ENCODE assay signal across 8 mouse cellular contexts in genomic region chrX:159254001-159254884, GRCm38 (mm10). TPM values are rescaled to one million over a fixed set of nuclear protein-coding genes. Genes with fewer than 3 reads are reported as not detected.
A peak's percentile ranks its signal among the peaks of the same experiment; 100 is the strongest.
DNase-seq lines count a peak whose midpoint lies in the region; ATAC-seq and TF ChIP-seq lines count a peak whose summit lies in the region.

No protein-coding gene starts in this region.

- DNase-seq in ES-CJ7 (ENCODE audit: low read depth, low spot score) = peak; percentile 60
- DNase-seq in heart, postnatal 25 days (ENCODE audit: low spot score) = peak; percentile 13
- peak; percentile 1 to 9 for DNase-seq in layer of hippocampus, adult 2 months (ENCODE audit: low spot score in 2 of 2)
- DNase-seq in thymus, adult 2 months = peak; percentile 45

- no peaks in the 10 kb centered on the region for H3K4me1 ChIP-seq in forebrain, embryonic 13.5 days
- H3K4me1 ChIP-seq in lung, embryonic 15.5 days = no peaks in the 10 kb centered on the region
- H3K4me1 ChIP-seq in thymus, adult 2 months (replicated peaks; ENCODE audit: control insufficient read depth, insufficient read depth, low read length) = no peaks in the 10 kb centered on the region

- WGBS in forebrain, embryonic 13.5 days = 21% methylated on average over 24 of the region's 27 CpGs
- 22% methylated on average over 23 of the region's 27 CpGs for WGBS in lung, embryonic 15.5 days
- WGBS in thymus, adult 2 months = 1% methylated on average over 26 of the region's 27 CpGs

- H3K9me3 ChIP-seq in forebrain, embryonic 13.5 days (replicated peaks) = no peaks in the 10 kb centered on the region
- H3K9me3 ChIP-seq in lung, embryonic 15.5 days = no peaks in the 10 kb centered on the region

- no peaks in the 10 kb centered on the region for H3K27me3 ChIP-seq in forebrain, embryonic 13.5 days
- H3K27me3 ChIP-seq in lung, embryonic 15.5 days = no peaks in the 10 kb centered on the region
- H3K27me3 ChIP-seq in thymus, adult 2 months (ENCODE audit: control insufficient read depth, insufficient read depth, low read length) = no peaks in the 10 kb centered on the region

- H3K4me2 ChIP-seq in forebrain, embryonic 13.5 days = peak overlapping the region; percentile 58
- peak overlapping the region; percentile 60 for H3K4me2 ChIP-seq in lung, embryonic 15.5 days

- no peaks in the 10 kb centered on the region for H3K36me3 ChIP-seq in forebrain, embryonic 13.5 days (ENCODE audit: poor library complexity, severe bottlenecking)
- H3K36me3 ChIP-seq in lung, embryonic 15.5 days = no peaks in the 10 kb centered on the region
- no peaks in the 10 kb centered on the region for H3K36me3 ChIP-seq in thymus, adult 2 months (ENCODE audit: control insufficient read depth, insufficient read depth, low read length)

- H3K9ac ChIP-seq in forebrain, embryonic 13.5 days = 0 out of 2 replicates have a peak overlapping the region, but pooled peaks have one; percentile 40
- H3K9ac ChIP-seq in lung, embryonic 15.5 days = peak overlapping the region; percentile 16; the same call in 1 of the 2 replicates

- intact Hi-C loops in heart, postnatal 25 days (cut with DNase I) = no loop called here

- ATAC-seq in cerebellum, adult (ENCODE audit: insufficient number of reproducible peaks, low FRiP score, low TSS enrichment) = peak; percentile 17; the same call in 1 of the 2 replicates
- ATAC-seq in forebrain, embryonic 13.5 days = no peak
- peak; percentile 24; the same call in 1 of the 2 replicates for ATAC-seq in lung, embryonic 15.5 days (ENCODE audit: borderline replicate concordance, extremely low read depth, low FRiP score, low TSS enrichment)
- peak; percentile 62 for ATAC-seq in neutrophil, adult 5-6 weeks (ENCODE audit: extremely low read depth, insufficient number of reproducible peaks, low FRiP score, poor library complexity, severe bottlenecking)

- TF ChIP-seq POLR2A in thymus, adult 2 months (IDR thresholded peaks at IDR 0.05; ENCODE audit: control insufficient read depth, extremely low read depth, insufficient read depth, low read length, poor library complexity) = no peak; the same call in 1 of the 2 replicates

- H3K4me3 ChIP-seq in forebrain, embryonic 13.5 days = peak overlapping the region; percentile 63
- H3K4me3 ChIP-seq in layer of hippocampus, adult 2 months = peak overlapping the region; percentile 67
- H3K4me3 ChIP-seq in lung, embryonic 15.5 days = peak overlapping the region; percentile 64
- peak overlapping the region; percentile 81 for H3K4me3 ChIP-seq in thymus, adult 2 months (ENCODE audit: control insufficient read depth, insufficient read depth, low read length)

- no peak for TF ChIP-seq CTCF in layer of hippocampus, adult 2 months (conservative IDR thresholded peaks at IDR 0.05)
- no peak for TF ChIP-seq CTCF in thymus, adult 2 months (IDR thresholded peaks at IDR 0.05; ENCODE audit: borderline replicate concordance, control insufficient read depth, extremely low read depth, insufficient read depth, low read length, poor library complexity)

- 0 out of 2 replicates have a peak overlapping the region, but pooled peaks have one; percentile 54 for H3K27ac ChIP-seq in forebrain, embryonic 13.5 days
- H3K27ac ChIP-seq in layer of hippocampus, adult 2 months = peak overlapping the region; percentile 78
- peak overlapping the region; percentile 91 for H3K27ac ChIP-seq in lung, embryonic 15.5 days
- peak overlapping the region; percentile 98 for H3K27ac ChIP-seq in thymus, adult 2 months (ENCODE audit: control insufficient read depth, insufficient read depth, low read length)

RNA-seq across cellular contexts. Expression of gene Rps6ka3, which starts 44.1 kb away (rescaled TPM):
- polyA plus RNA-seq in forebrain, embryonic 13.5 days (2015; fragmentation: Nextera tagmentation; extraction: Ambion mirVana) = 3.4 and 4.8 TPM in 2 replicates
- 10 to 100 TPM; 36.3 to 38.6 TPM for total RNA-seq in heart, postnatal 25 days (2021)
- total RNA-seq in layer of hippocampus, adult 2 months (2021) = 10 to 100 TPM; 28.4 to 30.5 TPM
- 5.8 and 6.8 TPM in 2 replicates for polyA plus RNA-seq in lung, embryonic 15.5 days (2015; fragmentation: Nextera tagmentation; extraction: Ambion mirVana)
- 26.0 and 27.0 TPM in 2 replicates for total RNA-seq in neutrophil, adult 5-6 weeks (2017)
- polyA plus RNA-seq in thymus, adult 2 months (2012; rRNA removed) = 26.9 and 27.5 TPM in 2 replicates

Comparison
In these comparisons a context has a peak if more than half of its experiments do, and no peak if none do; other contexts are left out.
1. DNase-seq: peak in every context shown above with its lines; median percentile 60 in ES-CJ7; 45 in thymus, adult 2 months; 13 in heart, postnatal 25 days; 5 in layer of hippocampus, adult 2 months.